Mouse (Mus musculus): ENCODE data around the gene Fgd6.

Gene Fgd6

DNA sequence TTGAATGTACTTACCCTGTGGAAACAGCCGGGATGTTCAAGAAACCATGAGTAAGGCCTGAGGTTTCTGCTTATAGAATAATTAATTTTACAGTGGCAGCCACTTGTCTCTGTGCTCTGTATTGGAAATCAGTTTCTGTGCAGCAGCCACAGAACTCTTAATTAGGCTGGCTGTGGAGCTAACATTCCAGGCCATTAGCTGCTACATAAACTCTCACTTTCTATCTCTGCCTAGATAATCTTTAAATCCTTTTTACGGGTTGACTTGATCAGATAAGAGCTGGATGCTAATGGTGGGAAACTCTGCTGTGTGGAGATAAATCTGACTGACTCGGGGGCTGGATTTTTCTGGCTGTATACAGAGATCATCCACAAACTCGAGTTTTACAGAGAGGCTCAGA is 147.4 kb downstream of the Fgd6 start:
- DNase-seq (ENCODE audit: low spot score in 2 of 2) = no peak
